Mouse (Mus musculus) thymus, adult 18-20 months (tissue): ENCODE measurements around the gene Arl16.
A peak's percentile ranks its signal among the peaks of the same experiment; 100 is the strongest.

Source experiments
- DNase-seq, 2 experiments: peaks; one replicate each; pipeline ENCODE4 v3.0.0; 2022; ENCODE audit warnings: mixed read lengths in 2 of 2

Arl16 gene

GRCm38 (mm10) chr11:120444106-120444505 is 23.3 kb downstream of the Arl16 start:
- DNase-seq = no peak

- no peak for DNase-seq
Observed at GRCm38 (mm10) chr11:120442765-120443280, 24.6 kb downstream of the Arl16 start.

- DNase-seq = no peak
Observed at GRCm38 (mm10) chr11:120442344-120442743, 25.1 kb downstream of the Arl16 start, which contains the start of gene Tspan10. TSS of gene Tspan10 (plus strand) at chr11:120442644.

GRCm38 (mm10) chr11:120437857-120438385 is 29.5 kb downstream of the Arl16 start:
- no peak for DNase-seq

GRCm38 (mm10) chr11:120437152-120437856 is 30.1 kb downstream of the Arl16 start, which contains the start of gene Nploc4:
TSS of gene Nploc4 (minus strand) at chr11:120437708.
- peak; percentile 78 to 80 for DNase-seq

DNA sequence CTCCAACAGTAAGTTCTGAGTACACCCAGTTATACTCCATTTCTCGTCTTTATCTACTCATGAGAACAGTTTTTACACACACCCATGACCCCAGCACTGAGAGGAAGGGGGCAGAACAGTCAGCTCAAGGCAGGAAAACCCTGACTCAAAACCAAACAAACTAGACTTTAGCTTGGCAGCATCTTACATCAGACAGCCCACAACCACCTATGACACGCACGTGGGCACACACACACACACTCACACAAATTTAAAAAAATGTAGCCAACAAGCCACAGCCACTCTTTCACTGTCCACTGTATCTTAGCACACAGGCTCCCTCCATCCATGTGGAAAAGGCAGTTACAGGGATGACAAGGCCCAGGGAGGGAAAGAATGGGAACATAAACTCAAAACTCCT is 40.7 kb downstream of the Arl16 start:
- DNase-seq = no peak

GRCm38 (mm10) chr11:120423569-120424295 is 43.7 kb downstream of the Arl16 start:
- peak in 1 of 2 experiments; percentile 10 for DNase-seq

- no peak for DNase-seq
Observed at GRCm38 (mm10) chr11:120422651-120423568, 44.5 kb downstream of the Arl16 start.

- no peak for DNase-seq
Observed at GRCm38 (mm10) chr11:120418592-120418991, 48.8 kb downstream of the Arl16 start.

DNA sequence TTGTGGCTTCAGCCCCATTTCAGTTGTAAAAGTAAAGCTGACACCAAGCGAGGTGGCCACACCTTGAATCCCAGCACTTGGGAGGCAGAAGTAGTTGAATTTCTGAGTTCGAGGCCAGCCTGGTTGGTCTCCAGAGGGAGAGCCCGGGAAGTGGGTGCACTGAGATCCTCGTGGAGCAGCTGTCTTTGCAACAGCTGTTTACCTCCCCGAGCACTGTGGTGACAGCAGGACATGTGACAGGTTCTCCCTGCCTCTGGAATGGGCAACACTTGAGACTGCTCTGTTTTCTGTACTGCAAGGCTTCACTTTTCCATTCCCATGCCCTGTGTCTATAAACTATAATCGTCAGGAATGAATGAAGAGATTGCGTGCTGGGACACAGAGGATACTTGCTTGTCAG is 49.6 kb downstream of the Arl16 start:
- DNase-seq = no peak
